Mouse (Mus musculus): Measurements from ENCODE around the gene Apoc3.

DNA sequence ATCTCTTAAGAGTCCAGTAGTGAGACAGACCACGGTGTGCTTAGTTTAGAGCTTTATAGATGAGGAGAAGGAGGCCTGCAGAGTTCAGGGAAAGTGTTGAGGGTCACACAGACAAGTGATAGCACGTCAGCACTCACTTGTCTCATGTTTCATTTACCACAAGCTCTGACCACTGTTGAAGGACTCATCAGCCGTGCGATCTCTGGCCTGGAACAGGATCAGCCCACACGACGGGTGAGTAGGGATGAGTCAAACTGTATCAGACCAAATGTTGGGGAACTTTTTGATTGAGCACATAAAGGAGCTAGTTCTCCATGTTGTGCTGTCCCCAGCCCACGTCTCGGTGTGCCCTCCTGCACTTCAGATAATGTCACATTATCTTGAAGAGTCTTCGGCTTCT is 39.1 kb upstream of the Apoc3 start:
- no peak for TF ChIP-seq CTCF (IDR thresholded peaks at IDR 0.05; ENCODE audit: borderline replicate concordance, extremely low read depth, insufficient read depth, insufficient read length)
- no peak for TF ChIP-seq POLR2A (IDR thresholded peaks at IDR 0.05; ENCODE audit: borderline replicate concordance, extremely low read depth, insufficient read depth, insufficient read length, poor library complexity, severe bottlenecking)

Data from brain, embryonic 14.5 days (tissue).